Comparison of ENCODE assay signal across 9 mouse cellular contexts in the genomic region with DNA sequence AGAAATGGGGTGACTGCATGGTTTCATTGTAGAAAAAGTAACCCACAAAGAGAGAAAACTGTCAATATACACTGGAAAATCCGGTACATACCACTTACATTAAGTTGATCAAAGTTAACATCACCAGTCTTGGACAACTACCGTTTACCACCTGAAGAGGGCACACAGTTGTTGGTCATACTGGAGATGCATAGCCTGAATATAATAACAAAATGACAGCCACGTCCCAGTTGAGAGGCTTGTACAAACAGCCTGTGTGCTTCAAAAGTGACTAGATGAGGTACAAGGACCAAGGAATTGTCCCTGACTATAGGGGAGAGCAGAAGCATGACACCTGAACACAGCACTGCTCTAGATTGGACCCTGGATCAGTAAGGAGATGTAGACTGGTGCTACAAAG. TPM values are rescaled to one million over a fixed set of nuclear protein-coding genes. Genes with fewer than 3 reads are reported as not detected.
DNase-seq lines count a peak whose midpoint lies in the region; ATAC-seq and TF ChIP-seq lines count a peak whose summit lies in the region.
"Had no signal": no experiment of that assay in that cellular context is flagged by ENCODE, and none has a peak within 500 bp of the region (broad histone marks: within the 10 kb centered on the region; RNA-seq: fewer than 3 reads in every experiment).

No protein-coding gene starts in this region.

- no peaks in the 10 kb centered on the region for H3K4me1 ChIP-seq in midbrain, postnatal 0 days (ENCODE audit: insufficient read depth, low read length)
- H3K4me1 ChIP-seq in midbrain, embryonic 16.5 days (ENCODE audit: control insufficient read depth, insufficient read depth, low read length) = no peaks in the 10 kb centered on the region
- H3K4me1 ChIP-seq in hindbrain, embryonic 14.5 days (replicated peaks; ENCODE audit: control insufficient read depth, insufficient read depth, low read length) = no peaks in the 10 kb centered on the region

- no peak overlapping the region for H3K4me2 ChIP-seq in midbrain, postnatal 0 days (ENCODE audit: low read depth, low read length, poor library complexity, severe bottlenecking)
- H3K4me2 ChIP-seq in midbrain, embryonic 16.5 days (ENCODE audit: low read length) = no peak overlapping the region
- H3K4me2 ChIP-seq in hindbrain, embryonic 14.5 days (replicated peaks) = no peak overlapping the region

- no peak overlapping the region for H3K27ac ChIP-seq in midbrain, postnatal 0 days (ENCODE audit: low read depth, low read length)
- H3K27ac ChIP-seq in midbrain, embryonic 16.5 days (ENCODE audit: low read length) = no peak overlapping the region
- no peak overlapping the region for H3K27ac ChIP-seq in hindbrain, embryonic 14.5 days

- no peaks in the 10 kb centered on the region for H3K27me3 ChIP-seq in midbrain, postnatal 0 days (ENCODE audit: insufficient read depth, low read length)
- no peaks in the 10 kb centered on the region for H3K27me3 ChIP-seq in midbrain, embryonic 16.5 days (ENCODE audit: control insufficient read depth, insufficient read depth, low read depth, low read length)
- no peaks in the 10 kb centered on the region for H3K27me3 ChIP-seq in hindbrain, embryonic 14.5 days (ENCODE audit: control insufficient read depth, insufficient read depth, low read length)

- H3K4me3 ChIP-seq in midbrain, postnatal 0 days (ENCODE audit: low read depth, low read length) = no peak overlapping the region
- H3K4me3 ChIP-seq in midbrain, embryonic 16.5 days (ENCODE audit: low read depth, low read length) = no peak overlapping the region
- H3K4me3 ChIP-seq in hindbrain, embryonic 14.5 days (replicated peaks; ENCODE audit: low read length) = no peak overlapping the region
- H3K4me3 ChIP-seq: myocyte had no signal

- TF ChIP-seq CTCF in midbrain, postnatal 0 days (IDR thresholded peaks at IDR 0.05) = peak; percentile 58

- no peaks in the 10 kb centered on the region for H3K36me3 ChIP-seq in midbrain, postnatal 0 days (ENCODE audit: insufficient read depth, low read length)
- H3K36me3 ChIP-seq in midbrain, embryonic 16.5 days (ENCODE audit: control insufficient read depth, insufficient read depth, low read length) = no peaks in the 10 kb centered on the region
- peaks cover 13% of the 10 kb centered on the region; the same call in 1 of the 2 replicates for H3K36me3 ChIP-seq in hindbrain, embryonic 14.5 days (replicated peaks; ENCODE audit: control insufficient read depth, insufficient read depth)

- no peaks in the 10 kb centered on the region for H3K9me3 ChIP-seq in midbrain, postnatal 0 days (ENCODE audit: low read length)
- H3K9me3 ChIP-seq in midbrain, embryonic 16.5 days (replicated peaks; ENCODE audit: control insufficient read depth, low read length, poor library complexity, severe bottlenecking) = no peaks in the 10 kb centered on the region
- no peaks in the 10 kb centered on the region for H3K9me3 ChIP-seq in hindbrain, embryonic 14.5 days (ENCODE audit: control insufficient read depth, low read length)

- 67% methylated on average over 3 of the region's 3 CpGs for WGBS in midbrain, postnatal 0 days
- 67% methylated on average over 3 of the region's 3 CpGs for WGBS in midbrain, embryonic 16.5 days
- WGBS in hindbrain, embryonic 14.5 days = 59% methylated on average over 3 of the region's 3 CpGs

- ATAC-seq in midbrain, postnatal 0 days (ENCODE audit: low FRiP score) = no peak
- ATAC-seq in midbrain, embryonic 16.5 days = no peak
- peak; percentile 47 for ATAC-seq in granulocyte monocyte progenitor cell, adult 5-6 weeks (replicated peaks; ENCODE audit: poor library complexity, severe bottlenecking)
- ATAC-seq in hindbrain, embryonic 14.5 days (ENCODE audit: low FRiP score) = no peak

- H3K9ac ChIP-seq in midbrain, postnatal 0 days (replicated peaks; ENCODE audit: low read length, poor library complexity, severe bottlenecking) = no peak overlapping the region
- H3K9ac ChIP-seq in midbrain, embryonic 16.5 days (ENCODE audit: low read depth, low read length) = no peak overlapping the region
- no peak overlapping the region for H3K9ac ChIP-seq in hindbrain, embryonic 14.5 days

- DNase-seq in adrenal gland, adult (ENCODE audit: inconsistent age in 2 of 2, low spot score in 1 of 2) = peak; percentile 12 to 81
- no peak for DNase-seq in adrenal gland, adult 8-10 months
- peak; percentile 42 for DNase-seq in midbrain, postnatal 0 days (ENCODE audit: low spot score)
- DNase-seq in lung, adult 18-20 months = peak; percentile 26 to 58
- peak; percentile 64 to 68 for DNase-seq in thymus, postnatal 10 days (ENCODE audit: low spot score in 2 of 2)
- no peak for DNase-seq in hindbrain, embryonic 14.5 days (ENCODE audit: low spot score)

RNA-seq across cellular contexts. Expression of a gene that starts 34.0 kb away (rescaled TPM):
- 100 to 1,000 TPM; 124 to 201 (median 165) TPM for total RNA-seq in adrenal gland, adult 8-10 months (2022)
- 30.5 and 53.5 TPM in 2 replicates for total RNA-seq in midbrain, postnatal 0 days (2014; rRNA removed)
- 163 and 185 TPM in 2 replicates for polyA plus RNA-seq in midbrain, postnatal 0 days (2015; fragmentation: Nextera tagmentation; extraction: Ambion mirVana)
- polyA plus RNA-seq in midbrain, embryonic 16.5 days (2015; fragmentation: Nextera tagmentation; extraction: Ambion mirVana) = 157 and 169 TPM in 2 replicates
- total RNA-seq in granulocyte monocyte progenitor cell, adult 5-6 weeks (2014; fragmentation: Nextera tagmentation) = 334 and 345 TPM in 2 replicates
- 258 and 269 TPM in 2 replicates for total RNA-seq in granulocyte monocyte progenitor cell, adult 5-6 weeks (2017)
- polyA plus RNA-seq in hindbrain, embryonic 14.5 days (2014; fragmentation: Nextera tagmentation; extraction: Ambion mirVana) = 152 and 167 TPM in 2 replicates

Comparison
In these comparisons a context has a peak if more than half of its experiments do, and no peak if none do; other contexts are left out.
1. DNase-seq: peak in adrenal gland, adult (2 of 2), midbrain, postnatal 0 days (single experiment), lung, adult 18-20 months (2 of 2) and thymus, postnatal 10 days (2 of 2); none in adrenal gland, adult 8-10 months (single experiment) and hindbrain, embryonic 14.5 days (single experiment).